Mouse (Mus musculus): ENCODE measurements around the gene Ugt1a1. TPM values are rescaled to one million over a fixed set of nuclear protein-coding genes. Genes with fewer than 3 reads are reported as not detected.

The Ugt1a1 gene
- total RNA-seq, 2 experiments from 2014 or later: 0.39 to 0.83 TPM

- no peak for ATAC-seq (replicated peaks; ENCODE audit: poor library complexity)
Measured at GRCm38 (mm10) chr1:88255989-88256754, 44.4 kb downstream of the Ugt1a1 start.

GRCm38 (mm10) chr1:88256886-88257663 is 45.3 kb downstream of the Ugt1a1 start:
- no peak for ATAC-seq (replicated peaks; ENCODE audit: poor library complexity)

GRCm38 (mm10) chr1:88257681-88258080 is 45.9 kb downstream of the Ugt1a1 start:
- ATAC-seq (replicated peaks; ENCODE audit: poor library complexity): no peak

GRCm38 (mm10) chr1:88258361-88258760 is 46.6 kb downstream of the Ugt1a1 start:
- ATAC-seq (replicated peaks; ENCODE audit: poor library complexity): no peak

GRCm38 (mm10) chr1:88258881-88259642 is 47.3 kb downstream of the Ugt1a1 start:
- peak; percentile 12 for ATAC-seq (replicated peaks; ENCODE audit: poor library complexity)

GRCm38 (mm10) chr1:88259643-88260024 is 47.9 kb downstream of the Ugt1a1 start:
- ATAC-seq (replicated peaks; ENCODE audit: poor library complexity): peak; percentile 0

GRCm38 (mm10) chr1:88260114-88260513 is 48.4 kb downstream of the Ugt1a1 start:
- ATAC-seq (replicated peaks; ENCODE audit: poor library complexity): 0 out of 2 replicates have a peak, but pooled peaks have one; percentile 0

GRCm38 (mm10) chr1:88260604-88261377 is 49.0 kb downstream of the Ugt1a1 start:
- peak; percentile 14 for ATAC-seq (replicated peaks; ENCODE audit: poor library complexity)

GRCm38 (mm10) chr1:88261706-88262105 is 49.9 kb downstream of the Ugt1a1 start:
- ATAC-seq (replicated peaks; ENCODE audit: poor library complexity): peak; percentile 0; the same call in 1 of the 2 replicates

- peak; percentile 2; the same call in 1 of the 2 replicates for ATAC-seq (replicated peaks; ENCODE audit: poor library complexity)
Measured at GRCm38 (mm10) chr1:88262255-88262654, 50.5 kb downstream of the Ugt1a1 start.

GRCm38 (mm10) chr1:88262961-88263360 is 51.2 kb downstream of the Ugt1a1 start:
- no peak for ATAC-seq (replicated peaks; ENCODE audit: poor library complexity)

- ATAC-seq (replicated peaks; ENCODE audit: poor library complexity): no peak
Measured at GRCm38 (mm10) chr1:88263778-88264177, 52.0 kb downstream of the Ugt1a1 start.

- ATAC-seq (replicated peaks; ENCODE audit: poor library complexity): no peak
Measured at GRCm38 (mm10) chr1:88264237-88264868, 52.6 kb downstream of the Ugt1a1 start.

GRCm38 (mm10) chr1:88264869-88265240 is 53.1 kb downstream of the Ugt1a1 start:
- ATAC-seq (replicated peaks; ENCODE audit: poor library complexity): no peak

- no peak for ATAC-seq (replicated peaks; ENCODE audit: poor library complexity)
Measured at GRCm38 (mm10) chr1:88266123-88266522, 54.4 kb downstream of the Ugt1a1 start.

- ATAC-seq (replicated peaks; ENCODE audit: poor library complexity): no peak
Measured at GRCm38 (mm10) chr1:88267489-88267888, 55.7 kb downstream of the Ugt1a1 start.

- no peak for ATAC-seq (replicated peaks; ENCODE audit: poor library complexity)
Measured at GRCm38 (mm10) chr1:88268070-88268469, 56.3 kb downstream of the Ugt1a1 start.
